Mouse (Mus musculus) CD4-positive, CD25-positive, alpha-beta regulatory T cell, adult 2 months (primary cell): Measurements from ENCODE around the gene Plekha5.

Source experiments
- DNase-seq: peaks from one replicate; pipeline ENCODE4 v3.0.0-alpha.2; 2012; ENCODE audit warnings: low read depth, low spot score

The Plekha5 gene

GRCm38 (mm10) chr6:140611282-140611681 is 187.4 kb downstream of the Plekha5 start:
- no peak for DNase-seq

GRCm38 (mm10) chr6:140611893-140612473 is 188.1 kb downstream of the Plekha5 start:
- DNase-seq, result no peak

GRCm38 (mm10) chr6:140613822-140614221 is 190.0 kb downstream of the Plekha5 start:
- DNase-seq, result peak; percentile 44

- DNase-seq, result peak; percentile 79
Measured at GRCm38 (mm10) chr6:140614711-140615110, 190.9 kb downstream of the Plekha5 start.

GRCm38 (mm10) chr6:140620531-140621349 is 196.9 kb downstream of the Plekha5 start:
- peak; percentile 67 for DNase-seq

- no peak for DNase-seq
Measured at GRCm38 (mm10) chr6:140621622-140622021, 197.8 kb downstream of the Plekha5 start.

- no peak for DNase-seq
Measured at GRCm38 (mm10) chr6:140622391-140623225, 198.8 kb downstream of the Plekha5 start, which contains the start of gene Aebp2. Aebp2 (plus strand) TSS chr6:140622663.

- peak; percentile 97 for DNase-seq
Measured at GRCm38 (mm10) chr6:140623226-140624095, 199.6 kb downstream of the Plekha5 start.

GRCm38 (mm10) chr6:140624096-140625051 is 200.5 kb downstream of the Plekha5 start:
- DNase-seq, result peak; percentile 60

GRCm38 (mm10) chr6:140629176-140629859 is 205.5 kb downstream of the Plekha5 start:
- DNase-seq, result no peak

- DNase-seq, result no peak
Measured at GRCm38 (mm10) chr6:140630306-140630705, 206.5 kb downstream of the Plekha5 start.

- no peak for DNase-seq
Measured at GRCm38 (mm10) chr6:140633616-140634015, 209.8 kb downstream of the Plekha5 start.

- no peak for DNase-seq
Measured at GRCm38 (mm10) chr6:140636290-140636689, 212.4 kb downstream of the Plekha5 start.

- DNase-seq, result no peak
Measured at GRCm38 (mm10) chr6:140642010-140642409, 218.2 kb downstream of the Plekha5 start.

- DNase-seq, result no peak
Measured at GRCm38 (mm10) chr6:140642655-140643054, 218.8 kb downstream of the Plekha5 start.

- peak; percentile 27 for DNase-seq
Measured at GRCm38 (mm10) chr6:140645931-140646330, 222.1 kb downstream of the Plekha5 start.
